Mouse (Mus musculus) heart, postnatal 10 days (tissue): ENCODE data around the gene Samd4b. TPM values are rescaled to one million over a fixed set of nuclear protein-coding genes. Genes with fewer than 3 reads are reported as not detected.

Source experiments
- DNase-seq, 2 experiments: peaks; one replicate each; pipeline ENCODE4 v3.0.0; 2021
- intact Hi-C: fragments of 180-260 bp; cut with DNase I; formaldehyde crosslinking; loops from one replicate; pipeline ENCODE4 v1.15.1; 2025
- total RNA-seq, 2 experiments: library from RNA; stranded (reverse); gene quantifications; 2 replicates each; pipeline ENCODE4 v1.2.3; 2021

The Samd4b gene
- total RNA-seq, 2 experiments from 2014 or later: 37.7 to 40.4 TPM

- no peak for DNase-seq
- intact Hi-C loops: no loop called here
Measured at GRCm38 (mm10) chr7:28385196-28385595, 212.7 kb downstream of the Samd4b start.

- intact Hi-C loops: no loop called here
- no peak for DNase-seq
Measured at GRCm38 (mm10) chr7:28384162-28384561, 213.8 kb downstream of the Samd4b start.

- no peak for DNase-seq
- intact Hi-C loops: no loop called here
Measured at GRCm38 (mm10) chr7:28383606-28384005, 214.3 kb downstream of the Samd4b start.

GRCm38 (mm10) chr7:28382981-28383396 lies 215.0 kb downstream of the Samd4b start:
- DNase-seq: peak; percentile 47 to 60
- intact Hi-C loops: no loop called here

- DNase-seq: no peak
- intact Hi-C loops: no loop called here
Measured at GRCm38 (mm10) chr7:28382347-28382951, 215.5 kb downstream of the Samd4b start.

- intact Hi-C loops: no loop called here
- DNase-seq: peak; percentile 93
Measured at GRCm38 (mm10) chr7:28381938-28382337, 216.0 kb downstream of the Samd4b start.

- intact Hi-C loops: no loop called here
Measured at GRCm38 (mm10) chr7:28381017-28381790, 216.7 kb downstream of the Samd4b start.

GRCm38 (mm10) chr7:28380237-28381016 lies 217.5 kb downstream of the Samd4b start, which contains the start of gene Zfp36:
Gene Zfp36, minus strand, starts transcription at chr7:28380253.
- intact Hi-C loops: no loop called here
- no peak for DNase-seq

More at GRCm38 (mm10) chr7:28381017-28381790, 216.7 kb downstream of the Samd4b start:
- peak; percentile 87 to 89 for DNase-seq

GRCm38 (mm10) chr7:28378769-28379651 lies 218.9 kb downstream of the Samd4b start:
- intact Hi-C loops: loop anchor here (10.0 kb wide), 1 partner anchor 576 kb away; no protein-coding TSS in a partner anchor
- DNase-seq: peak; percentile 97

- intact Hi-C loops: loop anchor here (10.0 kb wide), 1 partner anchor 577 kb away; no protein-coding TSS in a partner anchor
- DNase-seq: peak; percentile 72 to 76
Measured at GRCm38 (mm10) chr7:28378066-28378690, 219.8 kb downstream of the Samd4b start.

- intact Hi-C loops: loop anchor here (10.0 kb wide), 1 partner anchor 577 kb away; no protein-coding TSS in a partner anchor
- peak; percentile 28 to 41 for DNase-seq
Measured at GRCm38 (mm10) chr7:28377190-28378065, 220.5 kb downstream of the Samd4b start.

GRCm38 (mm10) chr7:28376011-28376771 lies 221.8 kb downstream of the Samd4b start:
- peak; percentile 80 to 87 for DNase-seq
- intact Hi-C loops: loop anchor here (10.0 kb wide), 1 partner anchor 579 kb away; no protein-coding TSS in a partner anchor

GRCm38 (mm10) chr7:28375176-28375921 lies 222.6 kb downstream of the Samd4b start:
- intact Hi-C loops: loop anchor here (10.0 kb wide), 1 partner anchor 579 kb away; no protein-coding TSS in a partner anchor

GRCm38 (mm10) chr7:28374647-28375046 lies 223.3 kb downstream of the Samd4b start:
- peak in 1 of 2 experiments; percentile 24 for DNase-seq
- intact Hi-C loops: loop anchor here (10.0 kb wide), 1 partner anchor 580 kb away; no protein-coding TSS in a partner anchor

More at GRCm38 (mm10) chr7:28375176-28375921, 222.6 kb downstream of the Samd4b start:
- peak; percentile 93 to 94 for DNase-seq

- intact Hi-C loops: loop anchor here (1.0 to 10.0 kb wide), 2 partner anchors 12 to 581 kb away; no protein-coding TSS in a partner anchor
- DNase-seq: no peak
Measured at GRCm38 (mm10) chr7:28373891-28374495, 224.0 kb downstream of the Samd4b start.

- DNase-seq: peak; percentile 89 to 91
- intact Hi-C loops: loop anchor here (1.0 to 10.0 kb wide), 2 partner anchors 13 to 582 kb away; no protein-coding TSS in a partner anchor
Measured at GRCm38 (mm10) chr7:28373131-28373581, 224.8 kb downstream of the Samd4b start.
